Mouse (Mus musculus): Measurements from ENCODE around the gene Scn3b. TPM values are rescaled to one million over a fixed set of nuclear protein-coding genes. Genes with fewer than 3 reads are reported as not detected.

Gene Scn3b
- polyA plus RNA-seq, 1 experiment from 2014 or later, result 42.9 TPM

- WGBS, result 37% methylated on average over 4 of the region's 4 CpGs
- Histone ChIP-seq H3K9ac (ENCODE audit: low read depth, low read length) (no peak overlapping the region), H3K4me3 (ENCODE audit: low read depth, low read length) (no peak overlapping the region), H3K9me3 (ENCODE audit: control insufficient read depth, low read length) (no peaks in the 10 kb centered on the region), H3K4me2 (ENCODE audit: low read depth, low read length) (no peak overlapping the region), H3K36me3 (ENCODE audit: control insufficient read depth, insufficient read depth, low read length) (no peaks in the 10 kb centered on the region), H3K27me3 (replicated peaks; ENCODE audit: control insufficient read depth, insufficient read depth, low read length) (peaks cover 10% of the 10 kb centered on the region), H3K4me1 (ENCODE audit: control insufficient read depth, insufficient read depth, low read length) (peaks cover 7% of the 10 kb centered on the region; the same call in 1 of the 2 replicates), H3K27ac (replicated peaks; ENCODE audit: low read depth, low read length) (no peak overlapping the region)
- ATAC-seq (ENCODE audit: low read depth) (no peak), DNase-seq (ENCODE audit: low spot score) (no peak)
These were observed 29.3 kb upstream of the Scn3b start for GRCm38 (mm10) chr9:40239749-40240148.

DNA sequence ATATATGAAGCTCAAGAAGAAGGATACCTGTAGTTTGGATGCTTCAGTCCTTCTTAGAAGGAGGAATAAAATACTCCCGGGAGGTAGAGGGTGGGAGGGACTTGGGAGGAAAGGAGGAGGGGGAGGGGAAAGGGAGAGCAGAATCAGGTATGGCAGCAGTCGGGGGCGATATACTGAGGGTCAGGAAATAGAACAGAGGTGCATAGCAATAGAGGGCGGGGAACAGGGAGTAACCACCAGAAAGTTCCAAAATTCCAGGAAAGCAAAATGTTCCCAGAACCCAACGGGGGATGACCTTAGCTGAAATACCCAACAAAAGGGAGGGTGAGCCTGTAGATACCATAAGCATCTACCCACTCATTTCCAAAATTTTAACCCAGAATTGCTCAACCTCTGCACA, 28.7 kb upstream of the Scn3b start:
- H3K9ac ChIP-seq (ENCODE audit: low read depth, low read length), result no peak overlapping the region
- 22% methylated on average over 5 of the region's 5 CpGs for WGBS
- no peak for ATAC-seq (ENCODE audit: low read depth)

GRCm38 (mm10) chr9:40241223-40241801, 27.7 kb upstream of the Scn3b start:
- H3K4me2 ChIP-seq (ENCODE audit: low read depth, low read length), result peak overlapping the region; percentile 78
- DNase-seq (ENCODE audit: low spot score), result peak; percentile 72
- H3K9ac ChIP-seq (ENCODE audit: low read depth, low read length), result peak overlapping the region; percentile 60
- H3K4me3 ChIP-seq (ENCODE audit: low read depth, low read length), result peak overlapping the region; percentile 45
- no peak overlapping the region; the same call in 1 of the 2 replicates for H3K27ac ChIP-seq (replicated peaks; ENCODE audit: low read depth, low read length)
- no peaks in the 10 kb centered on the region for H3K9me3 ChIP-seq (ENCODE audit: control insufficient read depth, low read length)
- H3K27me3 ChIP-seq (replicated peaks; ENCODE audit: control insufficient read depth, insufficient read depth, low read length), result peaks cover 10% of the 10 kb centered on the region
- peak; percentile 85 for ATAC-seq (ENCODE audit: low read depth)
- peaks cover 7% of the 10 kb centered on the region; the same call in 1 of the 2 replicates for H3K4me1 ChIP-seq (ENCODE audit: control insufficient read depth, insufficient read depth, low read length)
- WGBS, result under 1% methylated on average over 15 of the region's 15 CpGs
- no peaks in the 10 kb centered on the region for H3K36me3 ChIP-seq (ENCODE audit: control insufficient read depth, insufficient read depth, low read length)

More for the DNA sequence above, 28.7 kb upstream of the Scn3b start:
- no peak for DNase-seq (ENCODE audit: low spot score)
- Histone ChIP-seq H3K9me3 (ENCODE audit: control insufficient read depth, low read length) (no peaks in the 10 kb centered on the region), H3K4me1 (ENCODE audit: control insufficient read depth, insufficient read depth, low read length) (peaks cover 7% of the 10 kb centered on the region; the same call in 1 of the 2 replicates), H3K4me3 (ENCODE audit: low read depth, low read length) (no peak overlapping the region), H3K27ac (replicated peaks; ENCODE audit: low read depth, low read length) (no peak overlapping the region), H3K36me3 (ENCODE audit: control insufficient read depth, insufficient read depth, low read length) (no peaks in the 10 kb centered on the region), H3K27me3 (replicated peaks; ENCODE audit: control insufficient read depth, insufficient read depth, low read length) (peaks cover 10% of the 10 kb centered on the region), H3K4me2 (ENCODE audit: low read depth, low read length) (no peak overlapping the region)

DNA sequence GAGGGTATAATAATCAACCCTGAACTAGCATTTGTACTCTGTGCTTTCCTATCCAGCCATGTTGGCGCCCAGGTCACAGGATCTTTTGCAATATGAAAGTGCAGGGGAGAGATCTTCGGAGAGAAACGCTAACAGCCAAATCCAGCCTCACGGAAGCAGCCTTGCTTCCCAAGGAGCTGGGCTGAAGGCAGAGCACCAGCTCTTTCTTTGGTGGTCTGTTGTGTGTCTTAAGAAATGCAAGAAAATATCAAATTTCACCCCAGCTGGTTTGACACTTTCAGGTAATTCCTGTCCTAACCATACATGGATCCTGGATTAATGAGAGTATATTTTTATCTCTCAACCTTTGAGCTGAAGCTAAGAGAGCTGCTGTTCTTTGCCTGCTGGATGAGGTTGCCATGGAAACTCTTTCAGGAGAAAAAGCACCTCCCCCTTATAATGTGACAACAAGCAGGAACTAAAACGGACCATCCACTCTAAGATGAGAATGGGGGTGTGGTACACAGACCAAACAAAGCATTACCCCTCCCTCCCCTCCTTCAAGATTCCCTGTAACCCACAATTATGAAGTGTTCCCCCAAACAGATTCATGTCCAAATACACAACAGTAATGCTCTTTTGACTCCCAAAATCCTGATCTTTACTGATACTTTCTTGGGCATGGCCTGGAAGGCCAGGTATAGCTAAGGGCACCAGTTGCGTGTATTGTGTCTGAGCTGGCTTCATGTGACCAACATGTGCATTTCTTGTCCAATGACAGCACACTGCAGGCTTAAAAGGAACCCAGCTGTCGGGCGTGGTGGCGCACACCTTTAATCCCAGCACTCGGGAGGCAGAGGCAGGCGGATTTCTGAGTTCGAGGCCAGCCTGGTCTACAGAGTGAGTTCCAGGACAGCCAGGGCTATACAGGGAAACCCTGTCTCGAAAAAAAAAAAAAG, 26.8 kb upstream of the Scn3b start:
- Histone ChIP-seq H3K27me3 (replicated peaks; ENCODE audit: control insufficient read depth, insufficient read depth, low read length) (peaks cover 10% of the 10 kb centered on the region), H3K36me3 (ENCODE audit: control insufficient read depth, insufficient read depth, low read length) (no peaks in the 10 kb centered on the region), H3K4me2 (ENCODE audit: low read depth, low read length) (peak overlapping the region; percentile 78), H3K4me1 (ENCODE audit: control insufficient read depth, insufficient read depth, low read length) (peaks cover 7% of the 10 kb centered on the region; the same call in 1 of the 2 replicates), H3K9me3 (ENCODE audit: control insufficient read depth, low read length) (no peaks in the 10 kb centered on the region), H3K4me3 (ENCODE audit: low read depth, low read length) (peak overlapping the region; percentile 45), H3K27ac (replicated peaks; ENCODE audit: low read depth, low read length) (no peak overlapping the region; the same call in 1 of the 2 replicates), H3K9ac (ENCODE audit: low read depth, low read length) (peak overlapping the region; percentile 60)
- DNase-seq (ENCODE audit: low spot score), result peak; percentile 29
- ATAC-seq (ENCODE audit: low read depth), result 0 out of 2 replicates have a peak, but pooled peaks have one; percentile 10
- WGBS, result 55% methylated on average over 13 of the region's 13 CpGs

- no peak overlapping the region for H3K9ac ChIP-seq (ENCODE audit: low read depth, low read length)
- H3K27me3 ChIP-seq (replicated peaks; ENCODE audit: control insufficient read depth, insufficient read depth, low read length), result peaks cover 6% of the 10 kb centered on the region
- 0 out of 2 replicates have a peak, but pooled peaks cover 4% of the 10 kb centered on the region for H3K9me3 ChIP-seq (ENCODE audit: control insufficient read depth, low read length)
- no peak for ATAC-seq (ENCODE audit: low read depth)
- H3K36me3 ChIP-seq (ENCODE audit: control insufficient read depth, insufficient read depth, low read length), result no peaks in the 10 kb centered on the region
- H3K4me2 ChIP-seq (ENCODE audit: low read depth, low read length), result no peak overlapping the region
- H3K4me1 ChIP-seq (ENCODE audit: control insufficient read depth, insufficient read depth, low read length), result peaks cover 7% of the 10 kb centered on the region; the same call in 1 of the 2 replicates
- DNase-seq (ENCODE audit: low spot score), result no peak
- 63% methylated on average over 9 of the region's 9 CpGs for WGBS
- H3K27ac ChIP-seq (replicated peaks; ENCODE audit: low read depth, low read length), result no peak overlapping the region
- no peak overlapping the region for H3K4me3 ChIP-seq (ENCODE audit: low read depth, low read length)
These were observed 23.6 kb upstream of the Scn3b start for GRCm38 (mm10) chr9:40245466-40245865.

DNA sequence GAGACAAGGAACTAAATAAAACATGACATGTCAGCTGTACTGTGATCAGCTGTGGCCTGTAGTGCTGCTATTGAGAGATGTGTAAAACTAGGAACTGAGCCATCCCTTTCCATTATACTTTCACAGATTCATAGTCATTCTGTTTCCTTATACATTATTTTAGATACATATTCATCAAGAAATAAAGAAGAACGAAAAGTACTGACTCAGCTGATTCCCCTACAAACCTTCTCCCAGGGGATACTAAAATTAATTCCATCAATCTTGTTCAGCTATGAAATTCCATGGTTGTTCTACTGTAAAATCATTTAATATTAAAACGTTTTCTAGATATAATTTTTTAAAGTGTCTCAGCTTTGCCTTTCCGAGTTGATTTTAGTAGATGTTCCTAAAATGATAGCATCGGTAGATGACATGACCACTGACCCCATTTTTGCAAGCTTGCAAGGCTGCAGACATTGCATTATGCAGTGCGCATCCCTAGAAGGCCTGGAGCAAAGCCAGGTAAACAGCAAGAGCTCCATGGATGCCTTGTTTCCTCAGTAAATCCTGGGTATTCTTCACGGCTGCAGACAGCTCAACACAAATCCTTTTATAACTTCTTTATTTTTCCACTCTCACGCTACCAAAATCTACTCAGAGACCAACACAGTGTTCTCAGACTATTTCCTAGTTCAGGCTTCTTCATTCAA, 22.9 kb upstream of the Scn3b start:
- no peak overlapping the region for H3K27ac ChIP-seq (replicated peaks; ENCODE audit: low read depth, low read length)
- H3K9ac ChIP-seq (ENCODE audit: low read depth, low read length), result no peak overlapping the region
- H3K4me2 ChIP-seq (ENCODE audit: low read depth, low read length), result no peak overlapping the region
- peaks cover 4% of the 10 kb centered on the region; the same call in 1 of the 2 replicates for H3K4me1 ChIP-seq (ENCODE audit: control insufficient read depth, insufficient read depth, low read length)
- H3K36me3 ChIP-seq (ENCODE audit: control insufficient read depth, insufficient read depth, low read length), result no peaks in the 10 kb centered on the region
- ATAC-seq (ENCODE audit: low read depth) (no peak), DNase-seq (ENCODE audit: low spot score) (no peak)
- 0 out of 2 replicates have a peak, but pooled peaks cover 4% of the 10 kb centered on the region for H3K9me3 ChIP-seq (ENCODE audit: control insufficient read depth, low read length)
- no peak overlapping the region for H3K4me3 ChIP-seq (ENCODE audit: low read depth, low read length)
- 73% methylated on average over 7 of the region's 7 CpGs for WGBS
- no peaks in the 10 kb centered on the region for H3K27me3 ChIP-seq (replicated peaks; ENCODE audit: control insufficient read depth, insufficient read depth, low read length)

DNA sequence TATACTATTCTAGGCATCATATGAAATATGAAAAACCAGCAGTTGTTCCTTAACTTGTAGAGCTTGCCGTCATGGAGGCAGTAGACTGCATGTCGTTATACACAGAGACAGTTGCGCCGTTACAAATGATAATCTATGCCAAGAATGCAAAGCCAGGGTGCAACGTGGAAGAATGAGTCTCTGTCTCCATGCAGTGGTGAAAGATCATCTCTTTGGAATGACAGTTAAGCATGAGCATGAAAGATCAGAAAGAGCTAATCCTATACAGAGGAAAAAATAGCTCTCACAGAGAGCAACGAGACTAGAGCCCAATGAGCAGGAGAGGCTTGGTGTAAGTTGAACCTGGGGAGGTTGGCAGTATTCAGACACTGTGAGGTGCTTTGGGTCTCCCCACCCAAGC, 22.3 kb upstream of the Scn3b start:
- 69% methylated on average over 6 of the region's 6 CpGs for WGBS
- Histone ChIP-seq H3K4me1 (ENCODE audit: control insufficient read depth, insufficient read depth, low read length) (no peaks in the 10 kb centered on the region), H3K27ac (replicated peaks; ENCODE audit: low read depth, low read length) (no peak overlapping the region), H3K4me2 (ENCODE audit: low read depth, low read length) (no peak overlapping the region), H3K9ac (ENCODE audit: low read depth, low read length) (no peak overlapping the region), H3K9me3 (ENCODE audit: control insufficient read depth, low read length) (0 out of 2 replicates have a peak, but pooled peaks cover 4% of the 10 kb centered on the region), H3K36me3 (ENCODE audit: control insufficient read depth, insufficient read depth, low read length) (no peaks in the 10 kb centered on the region), H3K27me3 (replicated peaks; ENCODE audit: control insufficient read depth, insufficient read depth, low read length) (no peaks in the 10 kb centered on the region), H3K4me3 (ENCODE audit: low read depth, low read length) (no peak overlapping the region)
- DNase-seq (ENCODE audit: low spot score) (peak; percentile 64), ATAC-seq (ENCODE audit: low read depth) (peak; percentile 57; the same call in 1 of the 2 replicates)

GRCm38 (mm10) chr9:40249106-40249505, 19.9 kb upstream of the Scn3b start:
- peak; percentile 33 for DNase-seq (ENCODE audit: low spot score)
- H3K27me3 ChIP-seq (replicated peaks; ENCODE audit: control insufficient read depth, insufficient read depth, low read length), result no peaks in the 10 kb centered on the region
- WGBS, result 63% methylated on average over 1 of the region's 1 CpGs
- no peaks in the 10 kb centered on the region for H3K4me1 ChIP-seq (ENCODE audit: control insufficient read depth, insufficient read depth, low read length)
- H3K4me2 ChIP-seq (ENCODE audit: low read depth, low read length), result no peak overlapping the region
- 0 out of 2 replicates have a peak, but pooled peaks cover 4% of the 10 kb centered on the region for H3K9me3 ChIP-seq (ENCODE audit: control insufficient read depth, low read length)
- no peaks in the 10 kb centered on the region for H3K36me3 ChIP-seq (ENCODE audit: control insufficient read depth, insufficient read depth, low read length)
- no peak for ATAC-seq (ENCODE audit: low read depth)
- no peak overlapping the region for H3K4me3 ChIP-seq (ENCODE audit: low read depth, low read length)
- no peak overlapping the region for H3K9ac ChIP-seq (ENCODE audit: low read depth, low read length)
- no peak overlapping the region for H3K27ac ChIP-seq (replicated peaks; ENCODE audit: low read depth, low read length)

Measured in embryonic facial prominence, embryonic 14.5 days (tissue).